Mouse (Mus musculus): Measurements from ENCODE around the gene Dst. TPM values are rescaled to one million over a fixed set of nuclear protein-coding genes. Genes with fewer than 3 reads are reported as not detected.
A peak's percentile ranks its signal among the peaks of the same experiment; 100 is the strongest.

Dst gene
- total RNA-seq, 2 experiments from 2014 or later: 186 to 223 TPM

- no peak for DNase-seq (ENCODE audit: extremely low spot score in 1 of 2, low spot score in 1 of 2)
Measured at GRCm38 (mm10) chr1:33925283-33925682, 17.3 kb downstream of the Dst start.

- no peak for DNase-seq (ENCODE audit: extremely low spot score in 1 of 2, low spot score in 1 of 2)
Measured at GRCm38 (mm10) chr1:33927466-33927865, 19.4 kb downstream of the Dst start.

GRCm38 (mm10) chr1:33931791-33932190, 23.8 kb downstream of the Dst start:
- DNase-seq (ENCODE audit: extremely low spot score in 1 of 2, low spot score in 1 of 2): no peak

DNA sequence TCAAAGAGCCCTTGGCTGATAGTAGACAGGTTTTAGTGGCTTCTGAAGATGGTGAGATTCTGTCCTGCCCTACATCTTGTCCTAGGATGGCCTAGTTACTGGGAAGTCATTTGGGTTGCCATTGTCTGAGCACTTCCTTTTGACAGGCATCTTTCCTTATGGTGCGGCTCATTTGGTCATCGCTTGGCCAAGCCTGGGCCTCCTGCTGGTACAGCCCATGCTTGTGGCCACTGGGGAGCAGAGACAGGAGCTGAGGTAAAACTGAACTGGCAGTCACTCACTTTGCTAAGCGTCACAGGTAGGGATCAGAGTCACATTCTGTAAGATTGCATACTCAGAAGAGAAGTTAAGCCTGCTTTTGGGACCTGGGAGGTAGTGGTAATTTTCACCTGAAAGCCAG, 24.2 kb downstream of the Dst start:
- DNase-seq (ENCODE audit: extremely low spot score in 1 of 2, low spot score in 1 of 2): no peak

DNA sequence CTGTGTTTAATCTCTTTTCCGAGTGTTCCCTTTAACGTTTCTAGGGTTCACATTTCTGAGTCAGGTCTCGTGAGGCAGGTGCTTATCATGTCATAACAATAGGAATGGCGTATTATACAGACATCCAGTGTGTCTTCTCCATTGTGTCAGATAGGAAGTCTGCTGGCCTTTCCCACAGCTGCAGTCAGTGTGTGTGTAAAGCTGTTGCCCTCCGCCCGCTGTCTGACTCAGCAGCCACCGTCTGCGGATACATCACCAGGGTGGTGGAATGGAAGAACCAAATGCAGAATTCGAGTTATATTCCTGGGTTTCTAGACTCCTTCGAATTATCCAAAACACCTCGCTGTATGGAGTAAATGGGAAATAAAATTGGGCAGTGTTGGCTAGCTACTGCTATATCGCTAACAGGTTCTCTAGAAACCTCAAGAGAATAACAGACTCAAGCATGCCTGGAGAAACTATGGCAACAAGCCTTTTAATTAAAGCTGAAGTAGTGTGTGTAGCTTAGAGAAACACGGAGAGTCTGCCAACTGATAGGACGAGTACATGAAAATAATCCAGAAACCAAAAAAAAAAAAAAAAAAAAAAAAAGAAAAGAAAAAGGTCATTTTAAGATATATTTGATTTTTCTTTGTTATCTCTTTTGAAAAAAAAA, 24.9 kb downstream of the Dst start:
- DNase-seq (ENCODE audit: extremely low spot score in 1 of 2, low spot score in 1 of 2): no peak

DNA sequence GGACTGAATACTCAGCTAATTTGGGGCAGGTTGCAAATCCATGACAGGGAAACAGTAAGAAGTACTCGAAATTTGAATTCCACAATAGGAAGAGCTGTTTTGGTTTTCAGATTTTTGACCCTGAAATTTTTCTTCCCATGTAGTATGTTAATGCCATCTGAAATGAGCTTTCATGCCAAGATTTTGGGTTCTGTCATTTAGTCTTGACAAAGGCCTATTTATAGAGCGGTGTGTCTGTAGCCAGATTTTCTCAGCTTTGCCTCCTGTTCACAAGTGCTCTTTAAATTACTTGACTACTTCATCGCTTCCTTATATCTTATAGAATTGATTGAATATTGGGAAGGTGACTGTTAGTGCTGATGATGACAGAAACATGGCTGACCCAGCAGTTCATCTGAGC, 27.9 kb downstream of the Dst start:
- DNase-seq (ENCODE audit: extremely low spot score in 1 of 2, low spot score in 1 of 2): no peak

GRCm38 (mm10) chr1:33939828-33940227, 31.8 kb downstream of the Dst start:
- DNase-seq (ENCODE audit: extremely low spot score in 1 of 2, low spot score in 1 of 2): no peak

- DNase-seq (ENCODE audit: extremely low spot score in 1 of 2, low spot score in 1 of 2): no peak
Measured at GRCm38 (mm10) chr1:33940364-33940928, 32.4 kb downstream of the Dst start.

- DNase-seq (ENCODE audit: extremely low spot score in 1 of 2, low spot score in 1 of 2): no peak
Measured at GRCm38 (mm10) chr1:33942638-33943037, 34.6 kb downstream of the Dst start.

DNA sequence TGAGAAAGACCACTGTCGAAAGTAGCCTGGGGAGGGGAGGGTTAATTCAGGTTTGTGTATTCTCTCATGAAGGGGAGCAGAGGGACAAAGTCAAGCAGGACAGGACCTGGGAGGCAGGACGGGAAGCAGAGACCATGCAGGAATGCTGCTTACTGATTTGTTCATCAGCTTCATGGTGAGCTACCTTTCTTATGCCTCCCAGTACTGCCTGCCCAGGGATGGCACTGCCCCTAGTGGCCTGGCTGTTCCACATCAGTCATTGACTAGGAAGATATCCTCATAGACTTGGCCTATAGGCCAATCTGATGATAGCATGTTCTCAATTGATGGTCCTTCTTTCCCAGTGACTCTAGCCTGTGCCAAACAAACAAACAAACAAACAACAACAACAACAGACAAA, 35.9 kb downstream of the Dst start:
- no peak for DNase-seq (ENCODE audit: extremely low spot score in 1 of 2, low spot score in 1 of 2)

GRCm38 (mm10) chr1:33944977-33945750, 37.1 kb downstream of the Dst start:
- no peak for DNase-seq (ENCODE audit: extremely low spot score in 1 of 2, low spot score in 1 of 2)

GRCm38 (mm10) chr1:33945756-33946155, 37.7 kb downstream of the Dst start:
- no peak for DNase-seq (ENCODE audit: extremely low spot score in 1 of 2, low spot score in 1 of 2)

DNA sequence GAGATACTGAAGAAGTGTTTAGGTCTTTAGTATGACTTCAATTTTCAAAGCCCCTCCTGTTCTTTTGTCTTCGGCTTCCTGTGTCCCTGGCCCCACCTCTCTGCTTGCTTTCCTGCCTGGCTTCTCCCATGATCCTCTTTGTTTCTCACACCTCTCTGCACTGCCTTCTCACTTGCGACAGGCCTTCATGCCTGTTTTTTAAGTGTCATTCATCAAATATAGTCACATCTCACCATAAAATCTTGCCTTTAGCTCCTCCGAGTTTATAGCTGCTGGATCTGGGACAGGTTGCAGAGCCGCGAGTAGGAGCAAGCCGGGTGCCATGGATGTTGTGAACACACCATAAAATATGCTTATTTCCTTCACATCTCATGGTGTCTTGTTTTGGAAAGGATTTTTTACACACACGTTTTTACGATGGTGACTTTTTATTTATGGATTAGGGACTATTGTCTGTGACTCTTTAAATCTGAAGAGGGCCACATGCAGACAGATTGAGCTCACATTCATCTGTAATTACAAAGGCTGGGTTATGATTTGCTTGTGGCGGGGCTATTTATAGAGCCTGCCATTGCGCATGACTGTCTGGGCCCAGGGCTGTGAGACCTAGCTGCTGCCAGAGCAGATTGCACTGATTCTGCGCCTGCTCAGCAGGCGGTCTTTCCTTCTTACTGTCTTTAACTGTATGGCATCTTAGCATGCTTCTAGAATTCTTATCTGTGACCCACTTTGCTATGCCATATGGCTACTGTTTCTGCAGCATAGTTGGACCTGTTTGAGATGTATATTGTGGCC, 38.8 kb downstream of the Dst start:
- peak; percentile 41 to 49 for DNase-seq (ENCODE audit: extremely low spot score in 1 of 2, low spot score in 1 of 2)

DNA sequence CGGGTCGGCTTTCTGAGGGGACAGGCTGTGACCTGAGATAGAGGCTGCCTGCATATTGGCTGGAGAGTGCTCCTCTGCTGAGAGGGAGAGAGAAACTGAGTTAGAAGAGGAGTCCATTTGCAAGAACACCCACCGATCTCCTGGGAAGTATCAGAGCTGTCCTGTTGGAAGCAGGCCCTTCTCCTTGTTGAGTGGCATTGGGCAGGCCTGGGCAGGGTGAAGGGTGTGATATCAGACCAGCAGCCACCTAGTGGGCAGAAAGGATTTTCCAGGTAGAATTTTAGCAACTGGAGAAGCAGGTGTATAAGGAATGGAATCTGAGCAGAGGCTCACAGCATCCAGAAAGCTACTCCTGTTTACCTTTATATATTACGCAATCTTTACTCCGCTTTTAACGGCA, 39.8 kb downstream of the Dst start:
- no peak for DNase-seq (ENCODE audit: extremely low spot score in 1 of 2, low spot score in 1 of 2)

DNA sequence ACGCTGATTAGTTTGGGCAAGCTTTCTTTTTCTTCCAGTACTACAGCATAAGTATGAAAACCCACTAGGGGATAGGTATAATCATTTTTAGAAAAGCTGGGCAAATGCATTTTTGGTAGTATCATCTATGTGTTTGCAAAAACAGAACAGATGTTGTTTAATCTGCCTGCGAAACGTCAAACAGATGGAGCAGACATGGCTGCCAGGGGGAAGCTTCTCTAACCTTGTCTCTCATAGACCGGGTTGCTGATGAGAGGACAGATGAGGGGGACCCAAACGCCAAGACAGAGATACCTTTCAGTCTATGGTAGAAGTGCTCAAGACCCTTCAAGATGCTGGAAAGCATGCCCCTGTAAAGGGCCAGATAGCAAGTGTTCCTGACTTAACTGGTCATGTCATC, 40.5 kb downstream of the Dst start:
- DNase-seq (ENCODE audit: extremely low spot score in 1 of 2, low spot score in 1 of 2): no peak

GRCm38 (mm10) chr1:33955626-33956025, 47.6 kb downstream of the Dst start:
- no peak for DNase-seq (ENCODE audit: extremely low spot score in 1 of 2, low spot score in 1 of 2)

DNA sequence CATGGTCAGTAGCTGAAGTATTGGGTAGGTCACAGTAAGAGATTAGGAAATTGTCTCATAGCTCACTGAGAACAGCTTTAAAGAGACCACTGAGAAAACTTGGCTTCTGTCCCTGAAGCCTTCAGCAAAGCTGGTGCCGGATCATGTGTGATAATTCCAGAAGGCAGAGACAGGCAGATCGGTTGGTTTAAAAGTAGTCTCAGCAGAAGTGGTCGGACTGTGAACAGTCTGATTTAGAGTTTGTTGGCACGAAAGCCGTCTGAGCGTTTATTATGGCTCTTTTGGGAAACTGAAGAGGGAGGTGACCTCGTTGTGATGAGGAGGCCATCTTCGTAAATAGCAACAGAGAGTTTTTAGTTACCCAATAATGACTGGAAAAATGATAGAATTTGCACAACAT, 52.4 kb downstream of the Dst start:
- no peak for DNase-seq (ENCODE audit: extremely low spot score in 1 of 2, low spot score in 1 of 2)

- DNase-seq (ENCODE audit: extremely low spot score in 1 of 2, low spot score in 1 of 2): peak in 1 of 2 experiments; percentile 54
Measured at GRCm38 (mm10) chr1:33964643-33965042, 56.6 kb downstream of the Dst start.

GRCm38 (mm10) chr1:33965824-33966223, 57.8 kb downstream of the Dst start:
- DNase-seq (ENCODE audit: extremely low spot score in 1 of 2, low spot score in 1 of 2): no peak

- no peak for DNase-seq (ENCODE audit: extremely low spot score in 1 of 2, low spot score in 1 of 2)
Measured at GRCm38 (mm10) chr1:33966328-33966727, 58.3 kb downstream of the Dst start.

DNA sequence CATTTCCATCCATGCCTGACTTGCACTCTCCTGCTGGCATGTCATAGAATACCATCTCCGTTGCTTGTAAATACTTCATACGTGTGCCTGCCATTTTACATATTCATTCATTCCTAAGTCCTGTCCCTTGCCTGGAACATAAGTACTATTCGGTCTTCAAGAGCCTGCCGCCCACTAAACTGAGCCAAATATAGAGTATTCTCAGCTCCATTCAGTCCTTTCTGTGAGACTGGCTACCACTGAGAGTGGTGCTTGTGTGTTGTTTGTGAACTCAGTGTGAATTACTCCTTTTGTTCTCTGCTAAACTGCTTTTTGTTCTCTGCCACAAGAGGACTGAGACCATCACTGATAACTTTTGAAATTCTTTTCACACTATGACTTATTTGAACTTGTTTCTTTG, 59.2 kb downstream of the Dst start:
- no peak for DNase-seq (ENCODE audit: extremely low spot score in 1 of 2, low spot score in 1 of 2)

Measured in layer of hippocampus, postnatal 25 days (tissue).